Mouse (Mus musculus) hindbrain, embryonic 16.5 days (tissue): ENCODE results near the gene Tbc1d24. TPM values are rescaled to one million over a fixed set of nuclear protein-coding genes. Genes with fewer than 3 reads are reported as not detected.

Experiments used
- ATAC-seq: fragments of 200-750 bp; cut with Nextera tagmentation; 2 replicates; pipeline ENCODE4 v1.8.0; 2017; ENCODE audit warnings: moderate TSS enrichment, moderate library complexity
- H3K27ac ChIP-seq: fragments of 300-500 bp; sonication (generic); 2 replicates; pipeline ENCODE4 v1.5.1; 2014; ENCODE audit warnings: low read depth, mild to moderate bottlenecking, control low read depth, low read length, moderate library complexity
- H3K27me3 ChIP-seq: fragments of 300-500 bp; sonication (generic); replicated peaks from 2 replicates; pipeline ENCODE4 v1.6.1; 2014; ENCODE audit warnings: low read length; ENCODE audit not compliant: control insufficient read depth, insufficient read depth
- H3K36me3 ChIP-seq: fragments of 300-500 bp; sonication (generic); 2 replicates; pipeline ENCODE4 v1.6.1; 2014; ENCODE audit warnings: mild to moderate bottlenecking, low read length, moderate library complexity, mixed read lengths; ENCODE audit not compliant: control insufficient read depth, insufficient read depth
- H3K4me1 ChIP-seq: fragments of 300-500 bp; sonication (generic); 2 replicates; pipeline ENCODE4 v1.6.1; 2014; ENCODE audit warnings: low read depth, low read length; ENCODE audit not compliant: control insufficient read depth, insufficient read depth
- H3K4me2 ChIP-seq: fragments of 300-500 bp; sonication (generic); 2 replicates; pipeline ENCODE4 v1.6.1; 2014; ENCODE audit warnings: mild to moderate bottlenecking, low read length, control low read depth, moderate library complexity
- H3K4me3 ChIP-seq: fragments of 300-500 bp; sonication (generic); 2 replicates; pipeline ENCODE4 v1.5.1; 2014; ENCODE audit warnings: mild to moderate bottlenecking, low read length, control low read depth, moderate library complexity
- H3K9ac ChIP-seq: fragments of 300-500 bp; sonication (generic); 2 replicates; pipeline ENCODE4 v1.6.1; 2014; ENCODE audit warnings: low read depth, mild to moderate bottlenecking, control low read depth, low read length, moderate library complexity
- H3K9me3 ChIP-seq: fragments of 300-500 bp; sonication (generic); 2 replicates; pipeline ENCODE4 v1.6.1; 2014; ENCODE audit warnings: mild to moderate bottlenecking, low read length, moderate library complexity; ENCODE audit not compliant: control insufficient read depth
- WGBS: fragments of 180-500 bp; shearing (Covaris S2); extraction: QIAGEN DNeasy Blood & Tissue Kit; methylation state at CpG from one replicate; pipeline ENCODE4 v1.1.7; 2014; 5-methylcytosine and 5-hydroxymethylcytosine counted together
- polyA plus RNA-seq: library from polyadenylated mRNA; unstranded; fragments of >200 nt; fragmentation: Nextera tagmentation; extraction: Ambion mirVana; gene quantifications from 2 replicates; pipeline ENCODE4 v1.2.1, GENCODE M21; 2015

Gene Tbc1d24
- polyA plus RNA-seq, 1 experiment from 2014 or later: 26.6 TPM

- WGBS: 65% methylated on average over 15 of the region's 15 CpGs
Measured at GRCm38 (mm10) chr17:24197032-24197824, 8.1 kb downstream of the Tbc1d24 start.

GRCm38 (mm10) chr17:24195349-24195748, 10.0 kb downstream of the Tbc1d24 start:
- Histone ChIP-seq H3K36me3 (no peaks in the 10 kb centered on the region), H3K27me3 (no peaks in the 10 kb centered on the region), H3K4me1 (peaks cover 3% of the 10 kb centered on the region; the same call in 1 of the 2 replicates), H3K9ac (no peak overlapping the region), H3K27ac (no peak overlapping the region), H3K9me3 (no peaks in the 10 kb centered on the region), H3K4me2 (no peak overlapping the region), H3K4me3 (no peak overlapping the region)
- 62% methylated on average over 2 of the region's 2 CpGs for WGBS
- no peak for ATAC-seq

More at GRCm38 (mm10) chr17:24197032-24197824, 8.1 kb downstream of the Tbc1d24 start:
- H3K27me3 ChIP-seq: no peaks in the 10 kb centered on the region
- H3K4me1 ChIP-seq: peaks cover 3% of the 10 kb centered on the region; the same call in 1 of the 2 replicates
- peak overlapping the region; percentile 11; the same call in 1 of the 2 replicates for H3K9ac ChIP-seq
- H3K27ac ChIP-seq: no peak overlapping the region
- no peak for ATAC-seq
- no peaks in the 10 kb centered on the region for H3K9me3 ChIP-seq
- H3K36me3 ChIP-seq: no peaks in the 10 kb centered on the region
- H3K4me3 ChIP-seq: no peak overlapping the region
- H3K4me2 ChIP-seq: no peak overlapping the region

GRCm38 (mm10) chr17:24193769-24194168, 11.6 kb downstream of the Tbc1d24 start:
- H3K4me2 ChIP-seq: no peak overlapping the region
- no peak overlapping the region for H3K27ac ChIP-seq
- H3K9me3 ChIP-seq: no peaks in the 10 kb centered on the region
- no peak overlapping the region for H3K4me3 ChIP-seq
- no peak overlapping the region for H3K9ac ChIP-seq
- H3K4me1 ChIP-seq: no peaks in the 10 kb centered on the region
- H3K27me3 ChIP-seq: no peaks in the 10 kb centered on the region
- 80% methylated on average over 5 of the region's 5 CpGs for WGBS
- no peak for ATAC-seq
- H3K36me3 ChIP-seq: no peaks in the 10 kb centered on the region

GRCm38 (mm10) chr17:24193268-24193667, 12.1 kb downstream of the Tbc1d24 start:
- Histone ChIP-seq H3K36me3 (no peaks in the 10 kb centered on the region), H3K4me1 (no peaks in the 10 kb centered on the region), H3K27me3 (no peaks in the 10 kb centered on the region), H3K9ac (no peak overlapping the region), H3K4me3 (no peak overlapping the region), H3K4me2 (no peak overlapping the region), H3K9me3 (no peaks in the 10 kb centered on the region), H3K27ac (no peak overlapping the region)
- ATAC-seq: no peak
- WGBS: 92% methylated on average over 8 of the region's 8 CpGs

GRCm38 (mm10) chr17:24192848-24193247, 12.5 kb downstream of the Tbc1d24 start:
- Histone ChIP-seq H3K27me3 (no peaks in the 10 kb centered on the region), H3K4me1 (no peaks in the 10 kb centered on the region), H3K9ac (no peak overlapping the region), H3K9me3 (no peaks in the 10 kb centered on the region), H3K4me2 (no peak overlapping the region), H3K27ac (no peak overlapping the region), H3K4me3 (no peak overlapping the region), H3K36me3 (0 out of 2 replicates have a peak, but pooled peaks cover 2% of the 10 kb centered on the region)
- ATAC-seq: no peak
- 86% methylated on average over 8 of the region's 8 CpGs for WGBS

GRCm38 (mm10) chr17:24191481-24191880, 13.9 kb downstream of the Tbc1d24 start:
- 84% methylated on average over 4 of the region's 4 CpGs for WGBS
- H3K4me1 ChIP-seq: no peaks in the 10 kb centered on the region
- ATAC-seq: no peak

GRCm38 (mm10) chr17:24190934-24191333, 14.4 kb downstream of the Tbc1d24 start:
- no peaks in the 10 kb centered on the region for H3K27me3 ChIP-seq
- no peak overlapping the region for H3K4me2 ChIP-seq
- H3K9me3 ChIP-seq: no peaks in the 10 kb centered on the region
- no peak for ATAC-seq
- H3K4me1 ChIP-seq: no peaks in the 10 kb centered on the region
- no peak overlapping the region for H3K4me3 ChIP-seq
- 0 out of 2 replicates have a peak, but pooled peaks cover 3% of the 10 kb centered on the region for H3K36me3 ChIP-seq
- WGBS: 86% methylated on average over 2 of the region's 2 CpGs
- no peak overlapping the region for H3K27ac ChIP-seq
- no peak overlapping the region for H3K9ac ChIP-seq

More at GRCm38 (mm10) chr17:24191481-24191880, 13.9 kb downstream of the Tbc1d24 start:
- H3K27me3 ChIP-seq: no peaks in the 10 kb centered on the region
- H3K36me3 ChIP-seq: 0 out of 2 replicates have a peak, but pooled peaks cover 3% of the 10 kb centered on the region
- H3K27ac ChIP-seq: no peak overlapping the region
- H3K4me2 ChIP-seq: no peak overlapping the region
- no peak overlapping the region for H3K4me3 ChIP-seq
- no peaks in the 10 kb centered on the region for H3K9me3 ChIP-seq
- H3K9ac ChIP-seq: no peak overlapping the region

GRCm38 (mm10) chr17:24174259-24174658, 31.1 kb downstream of the Tbc1d24 start:
- H3K36me3 ChIP-seq: no peaks in the 10 kb centered on the region
- no peaks in the 10 kb centered on the region for H3K27me3 ChIP-seq
- no peaks in the 10 kb centered on the region for H3K9me3 ChIP-seq
- ATAC-seq: no peak
- no peak overlapping the region for H3K27ac ChIP-seq
- H3K4me1 ChIP-seq: peaks cover 6% of the 10 kb centered on the region
- H3K9ac ChIP-seq: no peak overlapping the region
- 73% methylated on average over 3 of the region's 3 CpGs for WGBS
- H3K4me3 ChIP-seq: no peak overlapping the region
- H3K4me2 ChIP-seq: no peak overlapping the region

- Histone ChIP-seq H3K36me3 (no peaks in the 10 kb centered on the region), H3K4me2 (no peak overlapping the region), H3K9ac (no peak overlapping the region), H3K4me3 (no peak overlapping the region), H3K9me3 (no peaks in the 10 kb centered on the region), H3K4me1 (peaks cover 6% of the 10 kb centered on the region), H3K27me3 (no peaks in the 10 kb centered on the region), H3K27ac (no peak overlapping the region)
- ATAC-seq: no peak
- 0% methylated on average over 3 of the region's 3 CpGs for WGBS
Measured at GRCm38 (mm10) chr17:24173423-24173822, 31.9 kb downstream of the Tbc1d24 start.
